Mouse (Mus musculus) limb, embryonic 15.5 days (tissue): ENCODE measurements around the gene Zfhx2. TPM values are rescaled to one million over a fixed set of nuclear protein-coding genes. Genes with fewer than 3 reads are reported as not detected.
A peak's percentile ranks its signal among the peaks of the same experiment; 100 is the strongest.

Experiments used
- ATAC-seq: fragments of 200-750 bp; cut with Nextera tagmentation; 2 replicates; pipeline ENCODE4 v1.8.0; 2017; ENCODE audit warnings: low read depth, moderate TSS enrichment; ENCODE audit not compliant: insufficient number of reproducible peaks, low FRiP score, low TSS enrichment
- H3K27ac ChIP-seq: fragments of 300-500 bp; sonication (generic); 2 replicates; pipeline ENCODE4 v1.5.1; 2015; ENCODE audit warnings: moderate library complexity, mild to moderate bottlenecking, inconsistent platforms
- H3K27me3 ChIP-seq: fragments of 300-500 bp; sonication (generic); 2 replicates; pipeline ENCODE4 v1.6.1; 2015; ENCODE audit warnings: inconsistent platforms
- H3K36me3 ChIP-seq: fragments of 300-500 bp; sonication (generic); 2 replicates; pipeline ENCODE4 v1.6.1; 2015; ENCODE audit warnings: inconsistent platforms
- H3K4me1 ChIP-seq: fragments of 300-500 bp; sonication (generic); 2 replicates; pipeline ENCODE4 v1.6.1; 2015; ENCODE audit warnings: inconsistent platforms
- H3K4me2 ChIP-seq: fragments of 300-500 bp; sonication (generic); 2 replicates; pipeline ENCODE4 v1.6.1; 2015; ENCODE audit warnings: mild to moderate bottlenecking, inconsistent platforms
- H3K4me3 ChIP-seq: fragments of 300-500 bp; sonication (generic); 2 replicates; pipeline ENCODE4 v1.5.1; 2015; ENCODE audit warnings: mild to moderate bottlenecking, inconsistent platforms
- H3K9ac ChIP-seq: fragments of 300-500 bp; sonication (generic); 2 replicates; pipeline ENCODE4 v1.6.1; 2015; ENCODE audit warnings: inconsistent platforms
- H3K9me3 ChIP-seq: fragments of 300-500 bp; sonication (generic); 2 replicates; pipeline ENCODE4 v1.6.1; 2016; ENCODE audit warnings: inconsistent platforms
- WGBS: fragments of 180-500 bp; shearing (Covaris S2); methylation state at CpG from one replicate; pipeline ENCODE4 v1.1.7; 2015; 5-methylcytosine and 5-hydroxymethylcytosine counted together
- polyA plus RNA-seq: library from polyadenylated mRNA; unstranded; fragments of >200 nt; fragmentation: Nextera tagmentation; extraction: Ambion mirVana; gene quantifications from 2 replicates; pipeline ENCODE4 v1.2.1, GENCODE M21; 2015

Zfhx2 gene
- polyA plus RNA-seq: 4.0 and 4.8 TPM in 2 replicates

DNA sequence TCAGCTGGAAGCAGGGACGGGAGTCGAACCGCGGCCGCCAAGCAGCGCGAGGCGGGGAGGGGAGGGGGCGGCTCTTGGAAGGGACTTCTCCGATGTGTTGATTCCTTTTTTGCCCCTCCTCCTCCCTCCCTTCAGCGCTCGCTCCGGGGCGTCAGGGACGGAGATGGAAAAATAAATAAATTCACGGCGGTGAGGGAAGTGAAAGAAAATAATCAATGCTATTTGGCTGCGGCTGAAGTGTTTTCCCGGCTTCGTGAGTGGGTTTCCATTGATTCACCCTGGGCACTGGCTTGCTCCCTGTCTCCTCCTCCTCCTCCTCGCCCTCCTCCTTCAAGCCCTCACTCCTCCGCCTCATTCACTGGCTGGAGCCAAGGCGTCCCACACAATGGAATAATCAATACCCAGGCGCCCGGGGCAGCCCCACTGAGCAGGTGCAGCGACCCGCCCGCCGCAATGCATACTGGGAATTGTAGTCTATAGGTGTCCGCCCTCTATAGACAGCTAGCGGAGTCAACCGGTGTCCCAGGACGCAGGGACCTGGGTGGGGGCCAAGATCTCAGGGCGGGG, at the start of gene Zfhx2:
Gene Zfhx2, minus strand, starts transcription at position 314 of the 567 bp plus-strand sequence.
- Histone ChIP-seq H3K4me1 (peaks cover 34% of the 10 kb centered on the region), H3K4me2 (peak within 1 kb of the TSS; percentile 66), H3K9me3 (no peaks in the 10 kb centered on the region), H3K27ac (peak within 1 kb of the TSS; percentile 73), H3K9ac (peak within 1 kb of the TSS; percentile 60), H3K36me3 (no peaks in the 10 kb centered on the region), H3K27me3 (no peaks in the 10 kb centered on the region), H3K4me3 (peak within 1 kb of the TSS; percentile 59)
- peak; percentile 89 for ATAC-seq
- WGBS: 1% methylated on average over 33 of the region's 34 CpGs

DNA sequence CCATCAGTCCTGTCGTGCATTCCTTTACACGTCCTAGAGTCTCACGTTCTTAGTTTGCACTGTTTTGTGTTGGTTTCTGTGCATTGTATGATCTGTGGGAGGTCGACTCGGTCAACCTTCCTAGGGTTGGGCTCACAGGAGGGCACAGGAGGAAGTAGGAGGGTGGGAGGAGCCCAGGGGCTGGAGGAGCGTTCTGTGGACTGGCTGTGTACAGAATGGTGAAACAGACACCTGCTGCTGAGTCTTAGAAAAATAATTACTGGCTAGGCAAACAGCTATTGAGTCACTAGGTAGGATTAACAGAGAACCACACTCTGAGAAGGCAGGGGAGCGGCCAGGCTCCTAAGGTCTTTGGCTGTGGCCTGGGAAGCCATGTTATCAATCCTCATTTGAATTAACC, 47.2 kb upstream of the Zfhx2 start:
- no peaks in the 10 kb centered on the region for H3K36me3 ChIP-seq
- H3K4me1 ChIP-seq: no peaks in the 10 kb centered on the region
- WGBS: 52% methylated on average over 7 of the region's 7 CpGs
- no peak overlapping the region for H3K9ac ChIP-seq
- no peak overlapping the region for H3K27ac ChIP-seq
- no peak overlapping the region for H3K4me2 ChIP-seq
- H3K27me3 ChIP-seq: no peaks in the 10 kb centered on the region
- H3K9me3 ChIP-seq: no peaks in the 10 kb centered on the region
- no peak overlapping the region for H3K4me3 ChIP-seq
- ATAC-seq: no peak

DNA sequence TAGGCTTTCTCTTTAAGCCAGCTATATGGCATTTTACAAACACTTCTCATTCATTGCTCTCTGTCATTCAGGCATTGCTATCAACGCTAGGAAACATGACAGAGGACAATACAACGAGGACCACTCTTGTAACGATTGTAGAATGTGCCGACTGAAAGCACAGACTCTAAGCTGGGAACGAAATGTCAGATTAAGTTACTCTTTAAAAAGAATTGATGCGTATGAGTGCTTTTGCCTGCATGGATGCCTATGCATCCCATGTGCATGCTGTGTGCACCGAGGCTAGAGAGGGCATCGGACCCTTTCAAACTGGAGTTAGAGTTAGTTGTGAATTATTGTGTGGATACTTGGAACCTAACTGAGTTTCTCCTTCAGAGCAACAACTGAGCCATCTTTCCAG, 43.6 kb upstream of the Zfhx2 start:
- H3K27ac ChIP-seq: no peak overlapping the region
- H3K9ac ChIP-seq: no peak overlapping the region
- H3K9me3 ChIP-seq: no peaks in the 10 kb centered on the region
- no peak for ATAC-seq
- 81% methylated on average over 8 of the region's 8 CpGs for WGBS
- no peak overlapping the region for H3K4me3 ChIP-seq
- H3K27me3 ChIP-seq: no peaks in the 10 kb centered on the region
- H3K4me2 ChIP-seq: no peak overlapping the region
- H3K4me1 ChIP-seq: no peaks in the 10 kb centered on the region
- H3K36me3 ChIP-seq: no peaks in the 10 kb centered on the region

- H3K4me3 ChIP-seq: no peak overlapping the region
Observed at GRCm38 (mm10) chr14:55126521-55126920, 34.4 kb upstream of the Zfhx2 start.

GRCm38 (mm10) chr14:55125711-55126110, 33.6 kb upstream of the Zfhx2 start:
- H3K27me3 ChIP-seq: no peaks in the 10 kb centered on the region
- H3K9ac ChIP-seq: no peak overlapping the region
- H3K27ac ChIP-seq: no peak overlapping the region
- peaks cover 13% of the 10 kb centered on the region for H3K4me1 ChIP-seq
- no peak overlapping the region for H3K4me3 ChIP-seq
- no peak overlapping the region for H3K4me2 ChIP-seq
- H3K36me3 ChIP-seq: no peaks in the 10 kb centered on the region
- WGBS: 81% methylated on average over 5 of the region's 5 CpGs
- H3K9me3 ChIP-seq: no peaks in the 10 kb centered on the region
- ATAC-seq: no peak

More at GRCm38 (mm10) chr14:55126521-55126920, 34.4 kb upstream of the Zfhx2 start:
- no peak overlapping the region for H3K9ac ChIP-seq
- 88% methylated on average over 7 of the region's 7 CpGs for WGBS
- H3K4me1 ChIP-seq: peaks cover 13% of the 10 kb centered on the region
- H3K27me3 ChIP-seq: no peaks in the 10 kb centered on the region
- H3K27ac ChIP-seq: no peak overlapping the region
- no peaks in the 10 kb centered on the region for H3K36me3 ChIP-seq
- no peaks in the 10 kb centered on the region for H3K9me3 ChIP-seq
- H3K4me2 ChIP-seq: no peak overlapping the region
- no peak for ATAC-seq

DNA sequence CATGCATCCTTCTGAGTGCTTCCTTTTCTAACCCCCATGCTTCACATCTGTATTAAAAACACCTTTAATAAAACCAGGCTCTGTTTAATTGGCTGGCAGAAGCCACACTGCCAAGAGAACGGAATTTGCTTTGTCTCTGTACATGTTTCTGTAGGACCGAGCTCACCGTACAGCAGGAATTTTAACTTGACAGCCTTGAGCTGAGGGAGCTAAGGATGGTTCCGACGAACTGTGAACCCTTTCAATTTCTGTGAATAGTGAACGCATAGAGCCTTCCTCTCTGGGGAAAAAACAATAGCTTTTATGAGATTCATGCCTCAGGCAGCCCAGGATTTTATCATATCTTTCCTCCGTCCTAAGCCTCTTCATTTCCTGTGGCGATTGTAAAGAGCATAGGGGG, 30.2 kb upstream of the Zfhx2 start:
- H3K9ac ChIP-seq: no peak overlapping the region
- H3K27ac ChIP-seq: peak overlapping the region; percentile 8; the same call in 1 of the 2 replicates
- H3K4me1 ChIP-seq: peaks cover 13% of the 10 kb centered on the region
- H3K9me3 ChIP-seq: no peaks in the 10 kb centered on the region
- ATAC-seq: no peak
- peak overlapping the region; percentile 41 for H3K4me2 ChIP-seq
- WGBS: 16% methylated on average over 8 of the region's 8 CpGs
- no peaks in the 10 kb centered on the region for H3K36me3 ChIP-seq
- peak overlapping the region; percentile 12 for H3K4me3 ChIP-seq
- H3K27me3 ChIP-seq: peaks cover 2% of the 10 kb centered on the region

GRCm38 (mm10) chr14:55121947-55122346, 29.8 kb upstream of the Zfhx2 start:
- peak overlapping the region; percentile 8; the same call in 1 of the 2 replicates for H3K27ac ChIP-seq
- 5% methylated on average over 5 of the region's 5 CpGs for WGBS
- no peaks in the 10 kb centered on the region for H3K9me3 ChIP-seq
- peak overlapping the region; percentile 41 for H3K4me2 ChIP-seq
- peaks cover 15% of the 10 kb centered on the region for H3K4me1 ChIP-seq
- H3K36me3 ChIP-seq: no peaks in the 10 kb centered on the region
- peaks cover 6% of the 10 kb centered on the region for H3K27me3 ChIP-seq
- peak overlapping the region; percentile 12 for H3K4me3 ChIP-seq
- ATAC-seq: peak; percentile 72; the same call in 1 of the 2 replicates
- no peak overlapping the region for H3K9ac ChIP-seq

GRCm38 (mm10) chr14:55119421-55120134, 27.5 kb upstream of the Zfhx2 start:
- Histone ChIP-seq H3K27me3 (peaks cover 25% of the 10 kb centered on the region), H3K4me2 (no peak overlapping the region), H3K4me3 (no peak overlapping the region), H3K4me1 (peaks cover 37% of the 10 kb centered on the region), H3K27ac (no peak overlapping the region), H3K9ac (no peak overlapping the region), H3K36me3 (no peaks in the 10 kb centered on the region), H3K9me3 (no peaks in the 10 kb centered on the region)
- ATAC-seq: no peak
- WGBS: 69% methylated on average over 4 of the region's 4 CpGs

DNA sequence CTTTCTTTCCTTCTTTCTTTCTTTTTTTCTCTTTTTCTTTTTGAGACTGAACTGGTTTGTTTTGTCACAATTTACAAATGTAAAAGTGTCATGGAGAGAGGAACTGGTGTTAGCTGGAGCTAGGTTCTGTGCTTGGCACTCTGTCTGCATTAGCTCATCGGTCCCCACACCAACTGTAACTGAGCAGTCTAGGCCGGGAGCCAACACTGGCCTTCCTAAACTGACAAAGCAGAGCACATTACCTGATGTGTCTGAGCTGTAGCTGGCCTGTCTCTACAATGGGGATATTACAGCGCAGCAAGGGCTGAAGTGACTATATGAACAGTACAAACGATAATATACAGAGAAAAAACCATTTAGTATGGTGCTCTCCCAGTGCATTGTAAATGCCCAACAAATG, 26.7 kb upstream of the Zfhx2 start:
- 63% methylated on average over 4 of the region's 4 CpGs for WGBS
- Histone ChIP-seq H3K9ac (no peak overlapping the region), H3K9me3 (no peaks in the 10 kb centered on the region), H3K27ac (no peak overlapping the region), H3K4me1 (peaks cover 45% of the 10 kb centered on the region), H3K27me3 (peaks cover 32% of the 10 kb centered on the region), H3K4me2 (no peak overlapping the region), H3K4me3 (no peak overlapping the region), H3K36me3 (no peaks in the 10 kb centered on the region)
- no peak for ATAC-seq

DNA sequence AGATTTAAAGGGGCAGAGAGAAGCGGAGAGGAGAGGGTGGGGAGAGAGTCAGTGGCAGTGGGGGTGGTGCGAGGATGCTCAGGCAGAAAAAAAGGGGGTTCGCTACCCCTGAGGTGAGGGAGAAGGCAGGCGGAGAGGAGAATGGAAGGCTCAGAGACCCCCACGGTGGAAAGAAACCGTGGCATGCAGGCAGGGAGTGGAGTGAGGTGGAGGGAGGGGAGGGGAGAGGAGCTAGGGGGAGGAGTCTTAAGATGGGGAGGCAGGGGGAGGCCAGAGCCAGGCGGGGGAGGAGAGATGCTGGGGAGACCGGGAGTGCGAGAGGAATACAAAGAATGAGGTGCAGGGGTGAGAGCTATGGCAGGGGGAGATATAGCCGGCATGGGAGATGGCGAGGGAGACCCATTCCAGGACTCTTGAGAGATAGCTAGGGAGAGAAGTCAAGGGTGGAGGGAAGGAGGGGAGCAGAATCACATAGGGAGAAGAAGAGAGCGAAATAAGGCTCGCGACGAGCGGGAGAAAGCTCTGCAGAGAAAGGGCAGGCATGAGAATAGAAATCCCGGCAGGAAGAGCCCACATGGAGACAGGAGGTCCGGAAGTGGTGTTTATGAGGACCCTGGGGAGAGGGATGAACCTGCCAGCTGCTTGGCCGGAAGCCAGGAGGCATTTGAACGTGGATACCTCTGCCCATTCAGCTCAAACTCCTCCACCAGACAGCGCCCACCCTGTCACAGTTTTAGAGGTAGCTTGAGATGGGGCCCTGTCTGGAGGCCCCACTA, 24.5 kb upstream of the Zfhx2 start, which contains the start of gene Jph4:
Gene Jph4, minus strand, starts transcription at position 511 of the 776 bp plus-strand sequence.
- Histone ChIP-seq H3K27me3 (peaks cover 53% of the 10 kb centered on the region), H3K36me3 (no peaks in the 10 kb centered on the region), H3K4me1 (peaks cover 35% of the 10 kb centered on the region), H3K9me3 (no peaks in the 10 kb centered on the region), H3K4me3 (peak within 1 kb of the TSS; percentile 54), H3K9ac (no peak within 1 kb of the TSS), H3K27ac (peak within 1 kb of the TSS; percentile 50; the same call in 1 of the 2 replicates), H3K4me2 (peak within 1 kb of the TSS; percentile 100)
- no peak for ATAC-seq
- WGBS: 5% methylated on average over 21 of the region's 21 CpGs

GRCm38 (mm10) chr14:55115846-55116245, 23.7 kb upstream of the Zfhx2 start:
- WGBS: under 1% methylated on average over 8 of the region's 8 CpGs
- H3K27me3 ChIP-seq: peaks cover 61% of the 10 kb centered on the region

More at GRCm38 (mm10) chr14:55115846-55116245, 23.7 kb upstream of the Zfhx2 start:
- H3K9ac ChIP-seq: no peak overlapping the region
- no peak overlapping the region for H3K27ac ChIP-seq
- H3K9me3 ChIP-seq: no peaks in the 10 kb centered on the region
- no peak; the same call in 1 of the 2 replicates for ATAC-seq
- peaks cover 35% of the 10 kb centered on the region for H3K4me1 ChIP-seq
- peak overlapping the region; percentile 100 for H3K4me2 ChIP-seq
- no peaks in the 10 kb centered on the region for H3K36me3 ChIP-seq
- H3K4me3 ChIP-seq: peak overlapping the region; percentile 54
